Mouse (Mus musculus) ES-E14 (cell line): ENCODE results near the gene Treh. TPM values are rescaled to one million over a fixed set of nuclear protein-coding genes. Genes with fewer than 3 reads are reported as not detected.

ENCODE experiments used
- DNase-seq: peaks from one replicate; pipeline ENCODE4 v3.0.0-alpha.2; 2013; ENCODE audit warnings: low read depth, low spot score
- H3K27ac ChIP-seq: 2 replicates; pipeline ENCODE4 v1.5.1; 2012; ENCODE audit warnings: low read depth, mild to moderate bottlenecking, low read length, moderate library complexity, mixed read lengths; ENCODE audit not compliant: poor library complexity, insufficient read depth, severe bottlenecking
- H3K36me3 ChIP-seq: 2 replicates; pipeline ENCODE4 v1.6.1; 2012; ENCODE audit warnings: mild to moderate bottlenecking, low read length, moderate library complexity, mixed read lengths; ENCODE audit not compliant: control insufficient read depth, poor library complexity, insufficient read depth, severe bottlenecking
- H3K4me1 ChIP-seq, 2 experiments: fragments of 150-350 bp in 1 of 2; sonication (generic) in 1 of 2; 2 replicates each; pipeline ENCODE4 v1.6.1; 2012; ENCODE audit warnings: low read length in 2 of 2, mild to moderate bottlenecking in 1 of 2, mixed read lengths in 1 of 2; ENCODE audit not compliant: control insufficient read depth in 2 of 2, insufficient read depth in 2 of 2, poor library complexity in 1 of 2
- H3K4me3 ChIP-seq, 2 experiments: fragments of 150-350 bp in 1 of 2; sonication (generic) in 1 of 2; 2 replicates each; pipeline ENCODE4 v1.5.1; 2012; ENCODE audit warnings: low read length in 2 of 2, low read depth in 1 of 2, mild to moderate bottlenecking in 1 of 2, mixed read lengths in 1 of 2; ENCODE audit not compliant: insufficient read depth in 1 of 2, poor library complexity in 1 of 2, severe bottlenecking in 1 of 2
- H3K9ac ChIP-seq: 2 replicates; pipeline ENCODE4 v1.6.1; 2012; ENCODE audit warnings: low read depth, mild to moderate bottlenecking, low read length, mixed read lengths; ENCODE audit not compliant: poor library complexity, insufficient read depth, severe bottlenecking
- H3K9me3 ChIP-seq: fragments of 150-350 bp; sonication (generic); 2 replicates; pipeline ENCODE4 v1.6.1; 2012; ENCODE audit warnings: low read depth, mild to moderate bottlenecking, low read length; ENCODE audit not compliant: control insufficient read depth, insufficient read depth
- CHD2 ChIP-seq: IDR thresholded peaks from 2 replicates; pipeline ENCODE4 v1.6.1; 2014; ENCODE audit warnings: mild to moderate bottlenecking, low read depth, low read length, inconsistent platforms
- HCFC1 ChIP-seq: IDR thresholded peaks from 2 replicates; pipeline ENCODE4 v1.6.1; 2012; ENCODE audit warnings: low read length, inconsistent platforms, borderline replicate concordance; ENCODE audit not compliant: insufficient read depth
- MAFK ChIP-seq: IDR thresholded peaks from 2 replicates; pipeline ENCODE4 v1.6.1; 2014; ENCODE audit warnings: mild to moderate bottlenecking, low read depth, low read length, inconsistent platforms; ENCODE audit not compliant: insufficient read depth
- ZC3H11A ChIP-seq: IDR thresholded peaks from 2 replicates; pipeline ENCODE4 v1.6.1; 2012; ENCODE audit warnings: low read depth, mild to moderate bottlenecking, inconsistent platforms, low read length, borderline replicate concordance
- ZNF384 ChIP-seq: IDR thresholded peaks from 2 replicates; pipeline ENCODE4 v1.6.1; 2012; ENCODE audit warnings: low read depth, low read length, inconsistent platforms
- in situ Hi-C, 2 experiments: fragments of 600-800 bp; cut with MboI; formaldehyde crosslinking; loops; one replicate each; pipeline ENCODE4 v1.15.1; 2025; ENCODE audit warnings: low sequenced_read_pairs in 2 of 2, inconsistent platforms in 1 of 2; ENCODE audit not compliant: unreplicated experiment in 2 of 2
- total RNA-seq: library from RNA; depleted of rRNA; stranded (reverse); fragments of 300-350 nt; gene quantifications from 2 replicates; pipeline ENCODE4 v1.2.3, GENCODE M21; 2012

The Treh gene
- total RNA-seq, 1 experiment, result not detected

DNA sequence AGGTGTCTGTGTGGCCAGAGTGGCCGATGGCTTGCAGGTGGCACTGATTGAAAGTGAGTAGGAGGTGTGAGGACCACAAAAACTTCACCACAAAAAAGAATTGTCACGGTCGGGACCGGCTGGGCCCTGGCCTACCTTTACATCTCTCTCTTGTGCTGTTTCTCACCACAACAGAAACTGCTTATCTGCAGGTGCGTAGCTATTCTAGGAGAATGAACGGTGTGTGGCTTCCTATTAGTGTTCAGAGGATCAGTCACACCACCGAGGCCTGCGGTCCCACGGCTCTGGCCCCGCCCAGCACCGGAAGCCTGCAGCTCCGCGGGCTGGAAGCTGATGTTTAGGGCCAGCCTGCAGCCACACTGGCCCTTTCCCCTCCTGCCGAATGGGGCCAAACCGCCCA is 27.1 kb upstream of the Treh start:
- DNase-seq, result no peak
- H3K27ac ChIP-seq, result no peak overlapping the region

DNA sequence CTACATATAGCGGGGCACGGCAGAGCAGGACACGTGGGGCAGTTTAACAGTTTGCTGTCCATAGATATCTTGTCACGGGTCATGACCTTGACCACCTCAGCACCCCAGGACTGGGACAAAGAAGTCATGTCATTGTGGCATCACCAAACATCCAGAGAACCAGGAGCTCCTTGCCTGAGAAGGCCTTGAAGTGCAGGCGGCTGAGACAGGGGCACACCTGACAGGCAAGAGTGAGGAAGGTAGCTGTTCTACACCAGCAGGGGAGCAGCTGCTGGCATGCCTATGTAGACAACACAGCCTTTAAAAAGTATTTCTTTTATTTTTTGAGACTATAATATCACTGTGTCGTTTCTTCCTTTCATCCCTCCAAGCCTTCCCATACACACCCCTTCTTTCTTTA is 26.7 kb upstream of the Treh start:
- no peaks in the 10 kb centered on the region for H3K9me3 ChIP-seq
- in situ Hi-C loops, result no loop called here
- no peak for DNase-seq
- TF ChIP-seq MAFK (no peak), HCFC1 (no peak), ZC3H11A (no peak), CHD2 (no peak), ZNF384 (no peak)
- H3K27ac ChIP-seq, result no peak overlapping the region
- peaks cover 0 to 7% of the 10 kb centered on the region in 2 experiments; a peak in 2 of 4 replicates for H3K4me1 ChIP-seq
- H3K36me3 ChIP-seq, result no peaks in the 10 kb centered on the region
- 0 out of 2 replicates have a peak overlapping the region, but pooled peaks have one; percentile 19 for H3K9ac ChIP-seq
- peak overlapping the region in 1 of 2 experiments; percentile 17; a peak in 1 of 4 replicates for H3K4me3 ChIP-seq

More for the DNA sequence above, 27.1 kb upstream of the Treh start:
- no peaks in the 10 kb centered on the region for H3K9me3 ChIP-seq
- H3K36me3 ChIP-seq, result no peaks in the 10 kb centered on the region
- H3K4me1 ChIP-seq, result peaks cover 0 to 7% of the 10 kb centered on the region in 2 experiments; a peak in 2 of 4 replicates
- peak overlapping the region in 1 of 2 experiments; percentile 17; a peak in 1 of 4 replicates for H3K4me3 ChIP-seq
- 0 out of 2 replicates have a peak overlapping the region, but pooled peaks have one; percentile 19 for H3K9ac ChIP-seq
- in situ Hi-C loops, result no loop called here
- TF ChIP-seq CHD2 (no peak), ZC3H11A (no peak), HCFC1 (no peak), ZNF384 (no peak), MAFK (no peak)

DNA sequence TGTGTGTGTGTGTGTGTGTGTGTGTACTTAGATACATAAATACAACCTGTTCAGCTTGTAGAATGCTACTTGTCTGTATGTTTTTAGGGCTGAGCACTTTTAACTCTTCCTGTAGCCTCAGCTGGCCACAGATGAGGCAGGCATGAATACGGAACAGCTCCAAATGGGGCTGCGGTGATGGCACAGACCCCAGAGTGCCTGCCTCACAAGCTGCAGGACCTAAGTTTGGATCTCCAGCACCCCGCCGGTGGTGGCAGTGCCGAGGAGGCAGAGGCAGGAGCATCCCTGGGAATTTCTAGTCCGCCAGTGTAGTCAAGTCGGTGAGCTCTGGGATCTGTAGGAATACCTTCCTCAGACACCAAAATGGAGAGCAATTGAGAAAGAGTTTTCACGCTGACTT is 26.0 kb upstream of the Treh start:
- TF ChIP-seq MAFK, result no peak
- TF ChIP-seq ZC3H11A, result no peak
- TF ChIP-seq CHD2, result no peak
- TF ChIP-seq ZNF384, result no peak
- no peak for TF ChIP-seq HCFC1
- no peak overlapping the region for H3K9ac ChIP-seq
- no peak overlapping the region for H3K27ac ChIP-seq
- in situ Hi-C loops, result no loop called here
- H3K36me3 ChIP-seq, result no peaks in the 10 kb centered on the region
- DNase-seq, result no peak
- no peaks in the 10 kb centered on the region for H3K9me3 ChIP-seq
- peaks cover 0 to 7% of the 10 kb centered on the region in 2 experiments; a peak in 2 of 4 replicates for H3K4me1 ChIP-seq
- no peak overlapping the region for H3K4me3 ChIP-seq

DNA sequence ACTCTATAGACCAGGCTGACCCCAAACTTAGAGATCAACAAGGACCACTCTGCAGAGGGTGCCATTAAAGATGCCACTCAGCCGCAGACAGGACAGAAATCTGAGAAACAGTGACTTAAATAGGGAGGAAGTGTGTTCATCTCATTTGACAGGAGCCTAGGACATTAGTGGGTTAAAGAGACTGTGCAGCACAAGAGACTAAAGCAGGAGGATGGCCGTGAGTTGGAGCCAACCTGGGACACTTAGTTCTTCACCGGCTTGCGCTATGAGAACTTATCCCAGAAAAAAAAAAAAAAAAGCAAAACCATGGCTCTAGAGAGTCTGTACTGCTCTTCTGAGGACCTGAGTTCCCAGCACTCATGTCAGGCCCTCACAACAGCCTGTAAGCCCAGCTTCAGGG is 25.4 kb upstream of the Treh start:
- no peak for DNase-seq
- TF ChIP-seq ZC3H11A (no peak), ZNF384 (no peak), MAFK (no peak), CHD2 (no peak), HCFC1 (no peak)
- no peaks in the 10 kb centered on the region for H3K9me3 ChIP-seq
- no peaks in the 10 kb centered on the region for H3K36me3 ChIP-seq
- no peak overlapping the region for H3K27ac ChIP-seq
- H3K4me3 ChIP-seq, result no peak overlapping the region
- H3K4me1 ChIP-seq, result peaks cover 0 to 7% of the 10 kb centered on the region in 2 experiments; a peak in 2 of 4 replicates
- in situ Hi-C loops, result no loop called here
- no peak overlapping the region for H3K9ac ChIP-seq
